Mouse (Mus musculus) lung, postnatal 36 days (tissue): ENCODE data around the gene Fam120c.

Source experiments
- DNase-seq: peaks from one replicate; pipeline ENCODE4 v3.0.0; 2022; ENCODE audit warnings: mixed read lengths

Fam120c gene

DNA sequence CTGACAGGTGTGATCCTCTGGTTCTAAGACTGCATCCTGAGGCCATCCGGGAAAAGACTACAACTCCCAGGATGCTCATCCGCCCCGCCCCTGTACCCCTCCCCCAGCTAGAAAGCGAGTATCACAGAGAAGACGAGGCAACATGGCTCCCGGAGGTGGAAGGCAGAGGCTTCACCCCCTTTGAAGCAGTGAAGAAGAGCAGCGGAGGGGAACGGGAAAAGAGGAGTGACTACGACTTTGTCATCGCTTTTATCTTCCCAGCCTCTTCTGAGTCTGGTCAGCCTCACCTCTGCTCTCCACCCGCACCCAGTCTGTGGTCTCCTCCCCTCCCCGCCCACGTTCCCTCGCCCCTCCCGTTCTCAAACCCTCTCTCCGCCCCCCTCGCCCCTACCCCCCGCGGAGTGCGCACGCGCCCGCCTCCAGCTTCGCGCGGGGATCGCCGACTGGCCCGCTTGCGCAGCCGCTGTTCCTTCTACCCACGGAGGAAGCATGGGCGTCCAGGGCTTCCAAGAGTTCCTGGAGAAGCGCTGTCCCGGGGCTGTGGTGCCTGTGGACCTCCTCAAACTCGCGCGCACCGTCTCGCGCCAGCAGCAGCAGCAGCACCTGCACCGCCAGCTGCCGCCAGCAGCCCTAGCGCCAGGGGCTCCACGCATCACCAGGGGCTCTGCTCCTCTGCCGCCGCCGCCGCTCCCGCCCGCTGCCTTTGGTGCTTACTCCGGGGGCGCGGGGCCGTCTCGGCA is at the start of gene Fam120c:
Fam120c (plus strand) TSS at position 415 of the 740 bp plus-strand sequence.
- DNase-seq, result peak; percentile 82

DNA sequence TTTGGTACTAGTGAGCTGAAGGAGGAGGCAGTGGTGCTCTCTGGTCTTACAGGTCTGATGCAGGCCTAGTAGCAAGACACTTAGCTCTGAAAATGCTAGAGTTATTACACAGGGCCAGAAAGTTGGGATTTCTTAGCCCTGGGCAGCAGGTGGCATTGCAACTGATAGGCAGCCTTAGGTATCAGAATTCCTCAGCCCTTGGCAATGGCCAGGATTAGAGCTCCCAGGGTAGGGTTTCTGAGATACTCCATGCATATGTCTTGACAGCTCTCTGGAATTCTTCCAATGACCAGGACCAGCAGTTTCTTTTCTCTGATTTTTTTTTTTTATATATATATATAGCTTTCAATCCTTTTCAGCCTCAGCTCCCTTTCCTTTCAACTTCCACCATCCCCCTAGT is 45.6 kb upstream of the Fam120c start:
- no peak for DNase-seq

- no peak for DNase-seq
Observed at GRCm38 (mm10) chrX:151313732-151314131, 30.2 kb upstream of the Fam120c start.

DNA sequence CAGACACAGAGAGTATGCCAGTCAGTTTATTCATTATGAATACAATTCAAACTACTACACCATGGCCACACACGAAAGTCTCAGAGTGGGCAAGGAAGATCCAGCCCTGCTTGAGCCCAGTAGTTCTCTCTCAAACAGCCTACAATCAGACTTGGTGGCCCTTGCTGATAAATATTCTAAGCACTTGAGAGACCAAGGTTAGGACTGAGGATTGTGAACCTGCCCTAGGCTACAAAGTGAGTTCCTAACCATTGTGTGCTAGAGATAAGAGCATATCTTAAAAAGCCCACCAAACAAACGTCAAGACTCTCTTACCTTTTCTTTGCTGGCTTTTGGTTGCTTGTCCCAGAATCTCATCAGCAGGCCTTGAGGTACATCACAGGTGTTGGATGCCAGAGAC is 10.4 kb upstream of the Fam120c start:
- DNase-seq, result no peak

DNA sequence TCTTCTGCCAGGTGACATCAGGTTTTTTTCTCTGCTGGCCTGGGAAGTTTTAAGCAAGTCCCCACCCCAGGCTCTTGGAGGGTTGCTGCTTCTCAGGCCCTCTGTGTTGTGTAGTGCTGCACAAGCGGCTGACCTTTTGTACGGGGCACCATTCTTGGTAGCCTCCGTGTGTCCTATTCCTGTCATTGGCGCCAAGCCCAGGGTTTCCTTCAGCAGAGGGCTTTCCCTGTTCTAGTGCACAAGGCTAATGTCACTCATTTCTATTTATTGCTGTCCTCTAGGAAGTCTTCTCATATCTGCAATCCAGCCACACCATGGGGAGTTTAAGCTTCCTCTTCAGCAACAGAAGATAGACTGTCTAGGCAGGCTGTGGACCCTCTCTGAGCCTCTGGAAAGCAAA is 6.2 kb upstream of the Fam120c start:
- peak; percentile 18 for DNase-seq

DNA sequence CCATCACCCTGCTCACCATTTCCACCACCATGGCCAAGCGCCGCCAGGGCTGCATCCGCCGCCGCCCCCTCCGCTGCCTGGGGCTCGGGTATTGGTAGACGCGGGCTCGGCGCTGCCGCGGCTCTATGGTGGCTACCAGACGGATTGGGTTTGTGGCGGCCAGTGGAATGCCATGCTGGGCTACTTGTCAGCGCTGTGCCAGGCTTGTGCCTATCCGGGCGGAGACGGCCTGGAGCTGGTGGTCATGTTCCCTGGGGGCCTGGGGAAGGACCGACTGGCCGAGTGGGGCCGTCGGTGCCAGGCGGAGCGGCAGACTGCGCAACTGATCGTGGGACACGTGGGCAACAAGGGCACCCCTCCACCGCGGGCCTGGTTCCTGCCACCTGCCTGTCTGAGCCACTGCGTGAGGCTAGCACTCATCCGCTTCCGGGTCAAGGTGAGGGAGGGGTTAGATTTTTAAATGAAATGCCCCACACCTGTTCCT is 568 bp downstream of the Fam120c start:
- DNase-seq, result peak; percentile 57

DNA sequence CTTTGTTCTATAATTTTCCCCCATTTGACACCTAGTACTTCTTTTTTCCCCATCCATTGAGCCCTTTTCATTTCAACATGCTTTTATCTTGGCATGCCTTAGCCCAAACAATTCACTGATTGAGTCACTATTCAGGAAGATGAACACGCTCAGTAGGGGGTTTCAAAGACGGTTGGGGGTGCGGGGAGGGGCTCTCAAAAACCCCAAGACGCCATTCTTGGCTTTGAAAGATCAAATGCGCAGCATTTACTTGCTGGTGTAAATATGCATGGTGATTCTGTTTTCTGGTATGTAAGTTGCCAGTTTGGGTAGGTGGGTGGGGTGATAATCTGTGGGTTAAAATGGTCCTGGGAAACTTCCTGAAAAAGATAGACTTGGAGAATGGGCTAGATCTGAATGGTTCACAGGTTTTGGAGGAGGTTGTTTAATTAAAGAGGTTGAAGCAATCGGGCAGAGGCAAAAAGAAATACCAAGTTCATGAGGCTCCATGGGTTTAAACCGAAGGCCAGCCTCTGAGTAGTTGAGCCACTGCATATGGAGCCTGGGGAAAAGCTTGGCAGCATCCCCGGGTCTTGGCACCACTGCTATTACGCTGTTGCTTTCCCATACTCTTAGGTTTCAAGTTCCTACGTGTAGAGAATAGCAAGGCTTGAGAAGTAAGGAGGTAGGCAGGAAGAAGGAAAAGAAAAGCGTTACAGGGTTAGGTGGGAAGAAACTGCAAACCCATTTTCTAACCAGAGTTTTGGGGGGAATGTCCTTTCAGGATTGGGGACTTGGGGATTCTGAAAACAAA is 1.6 kb downstream of the Fam120c start:
- DNase-seq, result peak; percentile 5

GRCm38 (mm10) chrX:151347278-151347677 is 3.3 kb downstream of the Fam120c start:
- no peak for DNase-seq

DNA sequence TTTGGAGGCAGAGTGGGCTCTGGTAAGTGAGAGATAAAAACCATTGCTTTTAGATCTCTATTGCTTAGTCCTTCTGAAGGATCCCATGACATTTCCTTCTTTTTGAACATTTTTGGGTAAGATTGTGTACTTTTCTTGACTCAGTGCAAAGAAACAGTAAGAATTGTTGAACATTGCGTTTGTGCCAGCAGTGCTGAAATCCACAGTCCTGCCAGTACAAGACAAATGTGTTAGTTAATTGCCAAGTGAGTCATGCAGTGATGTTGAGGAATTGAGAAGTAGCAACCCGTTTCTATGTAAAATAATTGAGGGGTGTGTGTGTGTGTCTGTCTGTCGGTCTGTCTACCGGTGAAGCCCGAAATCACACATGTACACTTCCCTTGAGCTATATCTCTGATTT is 5.3 kb downstream of the Fam120c start:
- DNase-seq, result peak; percentile 9

- no peak for DNase-seq
Observed at GRCm38 (mm10) chrX:151418801-151419200, 74.8 kb downstream of the Fam120c start.

- DNase-seq, result no peak
Observed at GRCm38 (mm10) chrX:151420791-151421190, 76.8 kb downstream of the Fam120c start.

DNA sequence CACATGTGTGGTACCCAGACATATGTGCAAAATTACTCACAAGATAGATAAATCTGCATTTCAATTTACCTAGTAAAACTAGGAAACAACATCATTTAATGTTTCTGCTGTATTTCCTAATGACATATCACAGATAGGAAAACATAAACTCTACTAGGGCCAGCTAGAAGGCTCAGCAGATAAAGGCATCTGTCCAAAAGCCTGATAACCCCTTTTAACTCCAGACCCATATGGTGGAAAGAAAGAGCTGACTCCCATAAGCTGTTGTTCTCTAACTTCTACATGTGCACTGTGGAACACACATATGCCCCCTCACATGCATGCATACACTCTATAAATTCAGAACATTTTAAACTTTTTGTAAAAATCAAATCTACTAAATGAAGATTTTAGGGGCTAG is 99.7 kb downstream of the Fam120c start:
- DNase-seq, result no peak

DNA sequence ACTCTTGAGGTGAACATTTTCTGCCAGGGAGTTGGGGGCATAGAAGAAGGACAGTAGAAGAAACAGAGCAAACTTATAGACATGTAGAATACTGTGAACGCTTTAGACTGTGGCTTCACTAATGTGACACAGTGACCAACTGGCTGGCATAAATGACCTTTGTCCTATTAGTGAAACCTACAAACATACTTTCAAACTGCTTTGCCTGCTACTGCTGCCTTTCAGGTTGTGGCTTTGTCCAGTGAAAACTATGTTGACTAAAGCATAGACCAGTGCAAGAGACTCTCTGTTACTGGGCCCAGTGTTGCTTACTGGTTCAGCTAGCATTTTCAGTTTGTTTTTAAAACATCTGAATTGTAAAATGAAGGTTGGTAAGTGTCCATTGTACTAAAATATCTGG is 100.2 kb downstream of the Fam120c start:
- DNase-seq, result no peak

GRCm38 (mm10) chrX:151488128-151488527 is 144.2 kb downstream of the Fam120c start:
- no peak for DNase-seq

DNA sequence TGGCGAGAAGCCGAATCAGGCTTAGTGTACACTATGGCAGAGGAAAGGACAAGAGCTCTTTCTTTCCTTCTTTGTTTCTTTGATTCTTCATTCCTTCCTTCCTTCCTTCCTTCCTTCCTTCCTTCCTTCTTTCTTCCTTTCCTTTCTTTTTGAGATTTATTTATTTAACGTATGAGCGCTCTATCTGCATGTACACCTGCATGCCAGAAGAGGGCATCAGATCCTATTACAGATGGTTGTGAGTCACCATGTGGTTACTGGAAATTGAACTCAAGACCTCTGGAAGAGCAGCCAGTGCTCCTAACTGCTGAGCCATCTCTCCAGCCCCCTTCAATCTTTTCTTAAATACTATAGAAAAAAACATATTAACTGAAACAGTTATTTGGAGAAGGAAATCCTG is 149.3 kb downstream of the Fam120c start:
- DNase-seq, result peak; percentile 3

DNA sequence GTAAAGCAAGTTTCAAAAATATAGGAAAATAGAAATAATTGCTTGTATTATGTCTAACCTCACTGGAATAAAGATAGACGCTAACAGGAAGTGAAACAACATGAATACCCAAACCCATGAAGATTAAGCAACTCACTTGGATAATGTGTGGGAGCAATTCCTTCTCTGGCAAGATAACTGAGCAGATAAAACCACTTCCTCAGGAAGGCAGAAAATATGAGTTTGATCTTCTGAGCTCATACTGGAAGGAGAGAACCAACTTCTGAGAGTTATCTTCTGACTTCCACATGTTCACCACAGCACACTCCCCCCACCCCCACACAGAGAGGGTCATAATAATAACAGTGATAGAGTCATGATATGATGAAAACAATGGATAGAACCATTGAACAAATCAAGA is 152.6 kb downstream of the Fam120c start:
- no peak for DNase-seq

GRCm38 (mm10) chrX:151508536-151508935 is 164.6 kb downstream of the Fam120c start:
- DNase-seq, result no peak

- DNase-seq, result no peak
Observed at GRCm38 (mm10) chrX:151509906-151510305, 165.9 kb downstream of the Fam120c start.

- DNase-seq, result no peak
Observed at GRCm38 (mm10) chrX:151513066-151513465, 169.1 kb downstream of the Fam120c start.

DNA sequence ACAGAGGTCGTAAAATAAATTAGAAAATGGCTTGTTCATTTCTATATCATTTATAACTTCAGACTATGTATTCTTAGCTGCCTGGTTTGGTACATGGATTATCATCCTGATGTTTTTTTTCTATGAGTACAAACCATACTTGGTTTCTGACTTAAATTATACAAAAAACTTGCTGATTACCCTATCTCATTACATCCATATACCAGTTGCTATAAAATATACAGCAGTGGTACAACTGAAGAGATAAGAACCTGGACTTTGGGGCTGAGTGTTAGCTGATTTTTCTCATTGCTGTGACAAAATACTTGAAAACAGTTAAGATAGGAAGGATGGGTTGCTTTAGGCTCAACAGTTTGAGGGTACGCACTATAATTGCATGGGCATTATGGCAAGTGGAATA is 169.7 kb downstream of the Fam120c start:
- DNase-seq, result no peak

DNA sequence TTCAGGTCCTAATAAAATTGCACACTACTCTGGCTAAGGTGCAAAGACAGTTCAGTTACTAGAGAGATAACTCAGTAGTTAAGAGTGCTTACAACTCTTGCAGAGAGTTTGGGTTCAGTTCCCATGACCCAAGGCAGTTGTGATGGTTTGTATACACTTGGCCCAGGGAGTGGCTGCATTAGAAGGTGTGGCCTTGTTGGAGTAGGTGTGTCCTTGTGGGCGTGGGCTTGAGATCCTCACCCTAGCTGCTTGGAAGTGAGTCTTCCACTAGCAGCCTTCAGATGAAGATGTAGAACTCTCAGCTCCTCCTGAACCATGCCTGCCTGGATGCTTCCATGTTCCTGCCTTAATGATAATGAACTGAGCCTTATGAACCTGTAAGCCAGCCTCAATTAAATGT is 174.2 kb downstream of the Fam120c start:
- DNase-seq, result no peak

DNA sequence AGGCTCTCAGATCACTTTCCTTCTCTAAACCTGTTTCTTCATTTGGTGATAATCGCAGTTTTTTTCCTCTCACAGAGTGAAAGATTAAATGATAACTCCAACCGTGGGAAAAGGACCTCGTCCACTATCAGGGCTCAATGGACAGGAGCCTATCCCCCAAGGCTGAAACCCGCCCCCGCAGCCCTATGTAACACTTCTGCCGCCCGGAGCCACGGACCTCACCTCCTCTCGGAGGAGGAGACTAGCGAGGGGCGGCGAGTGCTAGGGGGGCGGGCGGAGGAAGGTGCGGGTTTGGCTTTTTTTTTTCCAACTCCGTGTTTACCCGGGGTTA is 176.1 kb downstream of the Fam120c start:
- DNase-seq, result no peak

DNA sequence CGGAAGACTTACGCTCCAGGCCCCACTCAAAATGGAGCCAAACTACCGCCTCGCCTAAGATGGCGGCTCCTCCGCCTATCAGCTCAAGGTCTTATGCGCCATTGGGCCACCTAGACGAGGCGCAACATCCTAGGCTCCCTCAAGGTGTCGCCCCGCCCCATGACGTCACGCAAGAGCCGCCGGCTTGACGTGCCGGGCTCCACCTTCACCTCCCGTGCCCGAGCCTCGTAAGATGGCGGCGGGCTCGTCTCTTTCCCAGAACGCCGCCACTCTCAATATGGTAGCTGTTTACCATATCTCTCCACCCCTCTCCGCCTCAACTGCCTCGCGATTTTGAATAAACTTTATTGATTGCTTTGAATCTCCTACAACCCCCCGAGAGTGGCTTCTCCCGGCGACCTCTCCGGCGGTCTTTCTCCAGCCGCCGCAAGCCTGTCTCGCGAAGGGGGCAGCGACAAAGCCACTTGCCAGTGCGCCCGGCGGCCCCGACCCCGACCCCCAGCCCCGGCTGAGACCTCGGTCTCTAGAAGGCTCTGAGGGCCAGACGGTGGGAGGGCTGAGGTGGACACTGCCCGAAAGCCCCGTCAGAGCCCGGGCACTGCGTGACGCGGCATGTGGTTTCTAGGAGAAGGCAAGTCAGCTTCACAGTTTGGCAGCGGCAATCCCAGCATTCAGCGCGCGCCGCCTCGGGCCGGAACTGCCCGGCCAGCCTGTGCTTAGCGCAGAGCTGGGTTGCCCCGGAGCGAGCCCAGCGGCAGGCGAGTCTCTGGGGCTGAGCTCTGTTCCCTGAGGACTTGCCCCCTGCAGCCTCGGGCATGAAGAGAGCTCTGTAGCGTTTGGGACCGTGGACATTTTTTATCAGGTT is 176.7 kb downstream of the Fam120c start, which contains the start of gene Phf8:
Phf8 (plus strand) TSS at position 215 of the 865 bp plus-strand sequence.
- peak; percentile 97 for DNase-seq
